Mouse (Mus musculus) limb, embryonic 14.5 days (tissue): ENCODE measurements around the gene Ncoa1. TPM values are rescaled to one million over a fixed set of nuclear protein-coding genes. Genes with fewer than 3 reads are reported as not detected.
"Not testable (repeated sequence)": the region's sequence is repeated elsewhere in the genome, so short reads cannot be mapped to it uniquely, and the experiment has no call there.

ENCODE experiments used
- ATAC-seq: fragments of 200-750 bp; cut with Nextera tagmentation; 2 replicates; pipeline ENCODE4 v1.8.0; 2017; ENCODE audit warnings: low read depth, moderate number of reproducible peaks, moderate TSS enrichment; ENCODE audit not compliant: low FRiP score
- DNase-seq: peaks from one replicate; pipeline ENCODE4 v3.0.0-alpha.2; 2015; ENCODE audit warnings: low spot score
- H3K27ac ChIP-seq: fragments of 300-500 bp; sonication (generic); replicated peaks from 2 replicates; pipeline ENCODE4 v1.5.1; 2014; ENCODE audit warnings: low read depth, mild to moderate bottlenecking, low read length, moderate library complexity, mixed read lengths
- H3K27me3 ChIP-seq: fragments of 300-500 bp; sonication (generic); 2 replicates; pipeline ENCODE4 v1.6.1; 2014; ENCODE audit warnings: low read length, mixed read lengths; ENCODE audit not compliant: control insufficient read depth, insufficient read depth
- H3K36me3 ChIP-seq: fragments of 300-500 bp; sonication (generic); 2 replicates; pipeline ENCODE4 v1.6.1; 2014; ENCODE audit warnings: mild to moderate bottlenecking, low read length, moderate library complexity, mixed read lengths; ENCODE audit not compliant: control insufficient read depth, insufficient read depth
- H3K4me1 ChIP-seq: fragments of 300-500 bp; sonication (generic); 2 replicates; pipeline ENCODE4 v1.6.1; 2014; ENCODE audit warnings: antibody characterized with exemption, low read length, mixed read lengths; ENCODE audit not compliant: control insufficient read depth, insufficient read depth
- H3K4me2 ChIP-seq: fragments of 300-500 bp; sonication (generic); replicated peaks from 2 replicates; pipeline ENCODE4 v1.6.1; 2014; ENCODE audit warnings: low read depth, mild to moderate bottlenecking, low read length, moderate library complexity; ENCODE audit not compliant: severe bottlenecking
- H3K4me3 ChIP-seq: fragments of 300-500 bp; sonication (generic); replicated peaks from 2 replicates; pipeline ENCODE4 v1.5.1; 2014; ENCODE audit warnings: low read length
- H3K9ac ChIP-seq: fragments of 300-500 bp; sonication (generic); 2 replicates; pipeline ENCODE4 v1.6.1; 2014; ENCODE audit warnings: mild to moderate bottlenecking, low read depth, low read length, moderate library complexity; ENCODE audit not compliant: severe bottlenecking
- H3K9me3 ChIP-seq: fragments of 300-500 bp; sonication (generic); 2 replicates; pipeline ENCODE4 v1.6.1; 2016; ENCODE audit warnings: low read length; ENCODE audit not compliant: control insufficient read depth
- POLR2A ChIP-seq: fragments of 200-500 bp; IDR thresholded peaks from 2 replicates; pipeline ENCODE4 v1.8.0; 2012; ENCODE audit warnings: inconsistent platforms, mild to moderate bottlenecking, moderate library complexity, borderline replicate concordance; ENCODE audit not compliant: insufficient read depth, insufficient read length; ENCODE audit errors: extremely low read depth
- WGBS: fragments of 180-500 bp; shearing (Covaris S2); extraction: QIAGEN DNeasy Blood & Tissue Kit; methylation state at CpG from one replicate; pipeline ENCODE4 v1.1.7; 2014; 5-methylcytosine and 5-hydroxymethylcytosine counted together
- polyA plus RNA-seq, 2 experiments: library from polyadenylated mRNA; depleted of rRNA in 1 of 2; stranded (reverse) in 1 of 2; unstranded in 1 of 2; fragments of >200 nt; fragmentation: Nextera tagmentation in 1 of 2; extraction: Ambion mirVana in 1 of 2; gene quantifications; 2 replicates each; pipeline versions ENCODE4 v1.2.1 to v1.2.3; 2012 to 2014

The Ncoa1 gene
- polyA plus RNA-seq, 2 experiments, result 26.3 to 26.9 TPM

DNA sequence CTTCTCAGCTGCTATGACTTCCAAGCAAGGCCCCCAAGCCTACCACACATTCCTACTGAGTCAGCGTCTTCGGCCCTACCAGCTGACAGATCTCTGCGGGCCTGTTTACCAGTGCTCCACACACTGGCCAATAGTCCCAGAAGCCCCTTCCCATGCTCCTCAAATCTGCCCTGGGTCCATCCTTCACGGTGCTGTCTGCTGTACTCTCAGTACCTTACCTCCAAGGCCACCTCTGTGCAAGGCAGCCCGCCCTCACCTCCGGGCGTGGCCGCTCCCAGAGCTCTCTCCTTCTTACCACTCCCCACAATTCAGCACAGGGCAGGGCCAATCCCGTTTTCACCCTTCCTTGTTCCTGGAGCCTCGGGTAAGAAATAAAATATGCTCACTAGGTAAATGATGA lies 231.2 kb downstream of the Ncoa1 start:
- no peak for TF ChIP-seq POLR2A
- H3K9me3 ChIP-seq, result no peaks in the 10 kb centered on the region
- no peaks in the 10 kb centered on the region for H3K27me3 ChIP-seq
- no peak overlapping the region for H3K9ac ChIP-seq
- WGBS, result 82% methylated on average over 10 of the region's 10 CpGs
- H3K4me3 ChIP-seq, result no peak overlapping the region
- no peak for ATAC-seq
- no peak overlapping the region for H3K27ac ChIP-seq
- peaks cover 9% of the 10 kb centered on the region for H3K36me3 ChIP-seq
- H3K4me2 ChIP-seq, result no peak overlapping the region
- no peaks in the 10 kb centered on the region for H3K4me1 ChIP-seq
- DNase-seq, result no peak

DNA sequence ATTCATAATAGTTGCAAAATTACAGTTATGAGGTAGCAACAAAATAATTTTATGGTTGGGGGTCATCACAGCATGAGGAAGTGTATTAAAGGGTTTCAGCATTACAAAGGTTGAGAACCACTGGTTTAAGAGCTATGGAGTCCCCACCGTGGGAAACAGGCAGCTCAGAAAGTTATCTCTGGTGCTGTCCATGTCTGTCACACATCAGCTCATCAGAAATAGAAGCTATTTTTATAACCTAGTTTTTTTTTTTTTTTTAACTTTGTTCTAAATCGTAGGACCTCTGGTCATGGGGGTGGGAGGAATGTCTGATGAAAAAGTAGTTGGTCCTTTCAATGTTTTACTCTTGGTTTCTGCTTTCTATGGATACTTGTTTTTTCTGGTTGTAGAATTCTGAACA lies 233.2 kb downstream of the Ncoa1 start:
- ATAC-seq (no peak), DNase-seq (no peak)
- 89% methylated on average over 2 of the region's 2 CpGs for WGBS
- Histone ChIP-seq H3K36me3 (peaks cover 8% of the 10 kb centered on the region), H3K4me1 (no peaks in the 10 kb centered on the region), H3K4me2 (no peak overlapping the region), H3K9ac (no peak overlapping the region), H3K27ac (no peak overlapping the region), H3K9me3 (no peaks in the 10 kb centered on the region), H3K27me3 (no peaks in the 10 kb centered on the region), H3K4me3 (no peak overlapping the region)
- no peak for TF ChIP-seq POLR2A

DNA sequence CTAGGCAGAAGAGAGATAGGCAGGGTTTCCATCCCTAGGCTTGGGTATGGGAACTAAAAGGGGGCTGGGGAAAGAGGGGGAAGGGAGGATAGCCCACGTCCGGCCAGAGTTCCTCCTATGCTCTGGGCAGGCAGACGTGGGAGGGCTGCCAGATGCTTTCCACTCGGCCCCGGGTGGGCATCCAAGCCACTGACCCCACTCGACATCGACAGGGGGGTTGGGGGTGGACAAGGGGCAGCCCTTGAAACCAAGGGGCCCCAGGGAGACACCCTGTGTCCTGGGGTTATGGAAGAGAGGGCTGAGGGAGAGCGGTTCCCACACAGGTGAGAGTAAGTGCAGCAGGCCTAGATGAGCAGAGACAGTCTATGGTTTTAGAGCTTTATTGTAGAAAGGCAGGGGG lies 236.7 kb downstream of the Ncoa1 start:
- WGBS, result 77% methylated on average over 8 of the region's 8 CpGs
- not testable (repeated sequence) for H3K27me3 ChIP-seq, H3K4me1 ChIP-seq, H3K4me3 ChIP-seq, ATAC-seq, DNase-seq, H3K36me3 ChIP-seq, H3K27ac ChIP-seq, H3K4me2 ChIP-seq, H3K9me3 ChIP-seq, H3K9ac ChIP-seq

DNA sequence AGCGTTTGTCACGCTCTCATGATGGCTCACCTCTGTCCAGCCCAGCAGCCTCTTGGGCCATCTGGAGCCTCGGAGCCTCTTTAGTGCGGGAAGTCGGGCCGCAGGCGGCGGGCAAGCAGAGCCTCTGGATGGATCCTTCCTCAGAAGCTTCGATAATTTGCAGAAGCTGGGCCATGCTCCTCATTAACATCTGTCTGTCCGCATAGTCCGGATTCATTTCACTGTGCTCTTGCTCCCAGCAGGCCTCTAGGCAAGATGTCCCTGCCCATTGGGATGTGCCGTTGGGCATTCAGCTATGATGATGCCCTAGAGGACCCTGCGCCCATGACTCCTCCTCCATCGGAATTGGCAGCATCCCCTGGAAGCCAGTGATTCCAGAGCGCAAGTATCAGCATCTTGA lies 239.5 kb downstream of the Ncoa1 start:
- WGBS, result 95% methylated on average over 15 of the region's 15 CpGs
- Histone ChIP-seq H3K9me3 (no peaks in the 10 kb centered on the region), H3K4me1 (peaks cover 4% of the 10 kb centered on the region; the same call in 1 of the 2 replicates), H3K36me3 (peaks cover 5% of the 10 kb centered on the region; the same call in 1 of the 2 replicates), H3K27me3 (no peaks in the 10 kb centered on the region), H3K27ac (no peak overlapping the region), H3K4me3 (no peak overlapping the region), H3K4me2 (no peak overlapping the region), H3K9ac (no peak overlapping the region)
- no peak for DNase-seq
- no peak for ATAC-seq
- no peak for TF ChIP-seq POLR2A

DNA sequence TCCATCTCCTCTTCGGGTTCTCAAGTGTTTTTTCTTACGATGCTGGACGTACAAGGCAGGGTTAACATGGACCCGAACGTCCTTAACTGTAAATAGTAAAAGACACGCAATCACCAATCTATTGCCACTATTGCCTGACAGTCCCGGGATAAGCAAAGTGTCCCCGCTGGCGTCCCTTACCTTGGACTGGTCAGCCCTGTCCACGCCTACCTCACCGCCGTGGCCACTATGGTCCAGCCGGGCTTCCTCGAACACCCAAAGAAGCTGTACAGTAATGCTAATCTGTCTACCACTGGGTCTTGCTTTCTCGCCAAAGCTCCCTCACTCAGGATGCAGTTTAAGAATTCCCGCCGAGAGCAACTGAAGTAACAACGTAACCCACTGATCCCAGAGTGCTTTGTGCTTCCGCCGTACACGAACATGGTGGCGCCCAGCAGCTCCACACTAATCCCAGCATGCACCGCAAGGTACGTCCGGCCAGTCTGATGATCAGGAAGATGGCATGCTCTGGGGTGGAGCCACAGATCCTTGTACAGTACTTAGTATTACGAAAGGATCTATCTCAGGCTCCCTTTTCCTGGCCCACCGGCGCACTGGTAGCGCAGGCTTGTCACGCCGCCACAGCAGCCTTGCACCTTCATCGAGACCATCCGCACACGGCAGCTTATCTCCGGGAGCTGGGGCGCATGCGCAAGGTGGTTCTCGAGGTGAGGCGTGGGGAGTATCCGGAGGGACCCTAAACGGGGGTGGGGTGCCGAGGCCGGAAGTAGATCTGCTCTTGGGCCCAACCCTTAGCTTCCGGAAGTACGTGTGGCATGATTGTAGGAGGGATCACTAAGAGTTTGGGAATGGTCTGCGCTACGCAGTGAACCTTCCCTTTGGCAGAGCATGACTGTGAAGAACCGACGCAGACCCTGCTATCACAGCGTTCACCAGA lies 243.1 kb downstream of the Ncoa1 start, which contains the start of the genes Ptrhd1 and Cenpo:
Gene Ptrhd1, plus strand, starts transcription at position 456 of the 937 bp plus-strand sequence.
Gene Cenpo, minus strand, starts transcription at position 723 of the 937 bp plus-strand sequence.
- ATAC-seq (peak; percentile 99), DNase-seq (peak; percentile 96)
- peak within 1 kb of the TSS; percentile 67 for H3K4me2 ChIP-seq
- no peaks in the 10 kb centered on the region for H3K9me3 ChIP-seq
- H3K4me1 ChIP-seq, result peaks cover 4% of the 10 kb centered on the region; the same call in 1 of the 2 replicates
- WGBS, result under 1% methylated on average over 49 of the region's 50 CpGs
- peak within 1 kb of the TSS; percentile 70 for H3K9ac ChIP-seq
- H3K27me3 ChIP-seq, result no peaks in the 10 kb centered on the region
- H3K27ac ChIP-seq, result peak within 1 kb of the TSS; percentile 94
- peak within 1 kb of the TSS; percentile 71 for H3K4me3 ChIP-seq
- TF ChIP-seq POLR2A, result 0 out of 2 replicates have a peak, but pooled peaks have one; percentile 29
- H3K36me3 ChIP-seq, result peaks cover 18% of the 10 kb centered on the region
